Mouse (Mus musculus): Measurements from ENCODE around the gene Mcm3.

Gene Mcm3

DNA sequence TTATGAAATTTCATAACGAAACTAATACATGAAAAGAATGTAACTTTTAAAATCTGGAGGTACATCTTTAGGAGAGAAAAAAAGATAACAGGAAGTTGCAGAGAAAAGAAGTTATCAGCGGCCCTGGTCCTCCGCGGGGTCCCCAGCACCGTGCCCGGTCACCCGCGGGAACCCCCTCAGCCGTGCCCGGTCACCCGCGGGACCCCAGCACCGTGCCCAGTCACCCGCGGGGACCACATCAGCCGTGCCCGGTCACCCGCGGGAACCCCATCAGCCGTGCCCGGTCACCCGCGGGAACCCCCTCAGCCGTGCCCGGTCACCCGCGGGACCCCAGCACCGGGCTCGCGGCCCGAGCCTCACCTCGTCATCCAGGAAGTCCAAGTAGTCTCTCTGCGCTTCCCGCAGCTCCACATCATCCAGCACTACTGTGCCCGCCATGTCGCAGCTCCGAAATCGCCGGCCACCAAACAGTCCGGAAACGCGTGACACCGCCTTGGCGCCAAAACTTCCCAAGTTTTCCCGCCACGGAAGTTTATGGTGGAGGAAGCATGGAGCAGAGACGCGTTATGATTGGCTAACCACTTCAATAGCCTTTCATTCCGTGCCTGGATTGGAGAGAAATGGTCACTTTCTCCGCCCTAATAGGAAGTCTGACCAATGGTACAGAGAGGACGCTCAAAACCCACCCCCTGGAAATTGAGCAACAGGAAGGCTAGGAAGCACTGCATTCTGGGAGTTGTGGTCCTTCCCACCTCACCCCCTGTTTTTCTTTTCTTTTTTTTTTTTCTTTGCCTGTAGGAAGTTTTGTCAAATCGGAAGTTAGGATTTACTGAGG is at the start of gene Mcm3:
TSS of gene Mcm3 (minus strand) at position 542 of the 835 bp plus-strand sequence.
- DNase-seq (ENCODE audit: low spot score) = peak; percentile 95

DNA sequence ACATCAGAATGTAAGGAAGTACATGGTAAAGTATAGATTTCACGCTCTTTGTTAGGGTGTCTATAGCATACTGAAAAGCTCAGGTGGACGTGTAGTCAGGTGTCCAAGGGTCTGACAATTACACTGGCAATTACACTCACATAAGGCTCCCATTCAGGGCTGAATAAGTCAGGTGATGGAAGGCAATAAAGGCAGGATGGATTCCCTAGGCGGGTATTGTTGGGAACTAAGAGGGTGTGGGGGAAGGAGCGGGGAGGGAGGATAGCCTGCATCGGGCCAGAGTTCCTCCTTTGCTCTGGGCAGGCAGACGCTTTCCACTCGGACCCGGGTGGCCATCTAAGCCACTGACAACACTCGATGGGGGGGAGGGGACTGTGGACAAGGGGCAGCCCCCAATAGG is 47.9 kb upstream of the Mcm3 start:
- no peak for DNase-seq (ENCODE audit: low spot score)

DNA sequence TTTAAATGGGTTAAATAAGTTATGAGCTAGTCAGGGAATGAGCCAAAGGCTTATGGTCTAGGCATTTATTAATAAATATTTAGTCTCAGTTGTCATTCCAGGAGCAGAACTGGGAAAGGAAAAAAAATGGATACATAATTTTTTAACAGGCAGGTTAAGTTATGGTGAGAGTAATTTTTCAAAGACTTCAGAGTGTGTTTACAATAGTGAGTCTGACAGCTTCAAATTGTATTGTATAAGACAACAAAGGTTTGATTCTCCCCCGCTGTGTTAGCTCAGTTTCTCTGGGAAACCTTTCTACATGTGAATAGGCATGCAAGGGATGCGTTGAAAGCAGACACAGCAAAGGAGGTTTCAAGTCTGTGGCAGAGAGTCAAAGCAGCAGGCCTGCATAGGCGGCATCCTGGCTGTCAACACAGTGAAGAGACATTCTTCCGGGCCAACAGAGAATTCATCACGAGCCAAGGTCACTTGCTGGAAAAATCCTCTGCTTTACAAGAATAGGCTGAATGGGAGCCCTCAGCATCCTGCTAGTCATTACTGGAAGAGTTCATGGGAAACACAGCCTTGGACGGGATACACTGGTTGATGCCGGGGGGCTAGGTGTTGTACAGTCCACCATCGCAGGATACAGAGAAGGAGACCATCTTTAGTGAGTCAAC is 47.3 kb upstream of the Mcm3 start:
- no peak for DNase-seq (ENCODE audit: low spot score)

DNA sequence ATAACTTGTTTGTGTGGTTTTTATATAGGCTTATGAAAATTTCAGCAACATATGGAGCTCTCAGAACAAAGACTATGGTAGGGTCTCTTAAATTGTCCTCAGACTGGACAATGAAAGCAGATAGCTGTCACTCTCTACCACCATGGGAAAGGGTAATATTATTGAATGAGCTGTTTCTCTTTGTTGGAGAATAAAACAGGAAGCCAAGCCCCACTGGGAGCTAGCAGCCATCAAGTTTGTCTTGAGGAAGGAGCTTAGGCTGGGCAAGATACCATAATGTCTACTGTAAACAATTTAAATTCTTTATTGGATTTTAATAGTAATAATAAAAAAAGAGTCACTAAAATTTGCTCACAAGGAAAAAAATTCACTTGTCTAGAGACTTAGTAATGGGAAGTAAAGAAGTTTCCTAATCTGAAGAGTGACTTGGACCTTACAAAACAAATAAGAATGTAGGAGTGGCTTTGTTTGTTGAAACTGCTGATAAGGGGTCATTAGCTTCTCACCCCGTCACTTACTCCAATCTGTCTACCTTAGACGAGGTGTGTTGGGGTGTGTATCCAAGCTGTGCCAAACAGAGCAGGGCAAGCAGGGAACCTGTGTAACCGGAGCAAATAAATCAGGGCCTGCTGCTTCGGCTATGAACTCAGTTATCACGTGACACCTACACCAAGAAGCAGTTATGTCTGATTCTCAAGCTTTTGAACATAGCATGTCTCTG is 43.5 kb upstream of the Mcm3 start:
- no peak for DNase-seq (ENCODE audit: low spot score)

DNA sequence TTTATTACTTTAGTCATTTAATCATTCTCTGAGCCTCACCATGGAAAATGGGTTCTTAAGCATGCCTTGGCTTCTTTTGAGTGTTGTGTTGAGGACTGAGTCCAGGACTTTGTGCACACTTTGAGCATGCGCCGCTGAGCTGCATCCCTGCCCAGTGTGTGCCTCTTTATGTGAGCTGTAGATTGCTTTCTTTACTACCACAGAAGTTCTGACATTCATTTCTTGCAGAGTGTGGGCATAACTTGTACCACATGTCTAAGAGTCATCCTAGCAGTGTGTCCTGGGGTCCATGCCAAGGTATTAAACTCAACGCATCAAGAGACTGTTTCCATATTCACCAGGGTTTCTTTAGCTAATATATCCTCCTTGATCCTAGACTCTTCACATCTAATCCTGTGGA is 41.8 kb upstream of the Mcm3 start:
- no peak for DNase-seq (ENCODE audit: low spot score)

DNA sequence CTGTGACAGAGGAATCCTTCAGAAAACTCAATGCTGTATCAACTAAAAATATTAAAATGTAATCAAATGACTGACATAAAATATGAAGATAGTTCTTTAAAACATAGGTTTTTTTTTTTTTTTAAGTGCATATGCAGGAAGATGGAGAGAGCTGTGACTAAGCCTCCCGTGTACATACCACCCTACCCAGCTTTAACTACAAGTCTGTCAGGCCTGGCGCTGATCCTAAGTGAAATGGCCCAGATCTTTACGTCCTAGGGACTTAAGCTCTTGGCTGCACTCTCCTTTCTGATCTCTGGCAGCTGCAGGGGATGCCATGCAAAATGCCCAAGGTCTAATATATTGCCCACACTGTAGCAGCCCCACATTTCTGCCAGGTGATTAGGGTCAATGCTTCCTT is 40.7 kb upstream of the Mcm3 start:
- DNase-seq (ENCODE audit: low spot score) = no peak

DNA sequence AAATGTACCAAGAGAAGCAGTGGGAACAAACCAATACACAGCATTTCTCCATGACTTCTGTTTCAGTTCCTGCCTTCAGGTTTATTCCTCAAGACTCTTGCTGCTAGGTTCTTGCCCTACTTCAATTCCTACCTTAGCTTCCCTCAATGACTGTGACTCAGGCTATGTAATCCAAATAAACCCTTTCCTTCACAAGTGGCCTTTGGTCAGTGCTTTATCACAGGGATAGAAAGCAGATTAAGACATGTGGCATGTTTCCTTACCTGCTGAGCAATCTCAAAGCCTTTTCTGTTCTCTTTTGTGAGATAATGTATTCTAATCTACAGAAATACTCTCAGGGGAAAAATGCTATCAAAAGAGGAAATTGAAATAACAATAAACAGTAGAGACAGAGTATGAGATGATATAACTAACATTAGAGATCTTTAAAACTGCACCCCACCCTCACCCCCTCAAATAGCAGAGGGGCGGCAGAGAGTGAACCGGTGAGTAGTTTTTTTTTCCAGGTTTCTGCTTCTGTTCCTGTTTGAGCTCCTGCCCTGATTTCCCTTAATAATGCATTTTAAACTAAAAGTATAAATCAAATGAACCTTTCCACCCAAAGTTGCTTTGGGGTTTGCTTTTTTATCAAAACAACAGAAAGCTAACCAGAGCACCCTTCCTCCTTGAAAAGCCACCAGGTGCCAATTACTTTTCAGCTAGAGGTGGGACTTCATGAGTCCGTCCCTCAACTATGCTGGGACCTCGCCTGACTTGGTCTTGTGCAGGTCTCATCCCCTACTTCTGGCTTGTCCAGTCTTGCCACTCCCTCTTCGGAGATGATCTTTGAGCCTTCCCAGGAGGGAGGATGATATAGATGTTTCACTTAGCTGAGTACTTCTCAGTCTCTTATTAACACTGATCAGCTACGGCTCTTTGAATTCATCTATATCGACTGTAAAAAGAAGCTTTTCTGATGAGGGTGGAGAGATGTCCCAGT is 37.1 kb upstream of the Mcm3 start:
- no peak for DNase-seq (ENCODE audit: low spot score)

DNA sequence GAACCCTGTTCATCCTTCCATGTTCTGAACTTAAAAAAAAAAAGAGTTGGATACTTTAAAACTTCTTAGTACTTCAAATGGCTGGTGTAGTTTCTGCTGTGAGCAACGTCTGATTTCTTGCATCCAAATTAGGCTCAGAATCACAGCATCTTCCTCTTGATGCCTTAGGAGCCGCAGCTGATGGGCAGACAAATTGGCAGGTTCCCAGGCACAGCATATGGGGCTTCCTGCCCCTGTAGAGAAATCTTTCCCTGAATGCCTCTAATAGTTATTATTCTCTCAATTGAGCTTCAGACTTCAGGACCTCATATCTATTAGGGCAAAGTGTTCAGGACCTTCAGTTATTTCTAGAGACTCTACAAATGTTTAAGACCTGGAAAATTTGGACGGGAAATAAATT is 19.8 kb upstream of the Mcm3 start:
- DNase-seq (ENCODE audit: low spot score) = no peak

DNA sequence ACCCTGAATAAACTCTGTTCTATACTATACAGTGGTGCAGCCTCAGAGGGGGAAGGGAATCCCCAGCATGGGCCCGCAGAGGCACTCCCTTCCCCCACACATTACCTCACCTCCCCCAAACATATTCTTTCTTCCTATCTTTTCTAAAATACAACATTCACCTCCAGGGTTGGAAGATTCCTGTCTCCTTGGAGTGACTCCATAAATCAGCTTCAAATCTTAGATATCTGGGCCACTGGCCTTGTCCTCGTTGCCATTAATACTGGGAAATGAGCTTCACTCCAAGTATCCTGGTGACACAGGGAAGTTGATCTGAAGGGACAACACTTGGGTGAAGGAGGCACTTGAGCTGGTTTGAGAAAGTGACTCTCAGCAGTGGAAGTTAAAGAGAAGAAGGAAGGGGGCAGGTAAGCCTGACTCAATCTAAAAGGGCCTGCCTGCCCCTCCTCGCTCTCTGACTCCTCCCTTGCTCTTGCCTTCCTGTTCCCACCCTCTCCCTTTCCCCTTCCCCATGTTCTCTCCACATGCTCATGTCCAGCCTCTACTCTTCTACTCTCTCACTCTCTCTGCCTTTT is 16.5 kb upstream of the Mcm3 start:
- no peak for DNase-seq (ENCODE audit: low spot score)

DNA sequence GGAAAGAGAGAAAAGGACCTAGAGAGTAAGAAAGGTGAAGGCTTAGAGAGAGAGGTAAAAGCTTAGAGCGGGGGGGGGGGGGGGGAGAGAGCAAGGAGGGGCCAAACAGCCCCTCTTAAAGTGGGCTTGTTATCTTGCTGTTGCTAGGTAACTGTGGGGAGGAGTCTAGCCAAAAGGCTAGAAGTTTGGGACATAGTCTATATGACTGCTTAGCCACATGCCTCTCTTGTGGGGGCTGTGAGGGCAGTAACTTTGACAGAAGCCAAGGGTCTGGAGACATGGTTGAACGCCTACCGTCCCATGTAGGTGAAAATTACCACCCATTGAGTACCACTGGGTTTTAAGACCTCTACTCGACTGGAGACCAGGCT is 13.0 kb upstream of the Mcm3 start:
- DNase-seq (ENCODE audit: low spot score) = no peak

DNA sequence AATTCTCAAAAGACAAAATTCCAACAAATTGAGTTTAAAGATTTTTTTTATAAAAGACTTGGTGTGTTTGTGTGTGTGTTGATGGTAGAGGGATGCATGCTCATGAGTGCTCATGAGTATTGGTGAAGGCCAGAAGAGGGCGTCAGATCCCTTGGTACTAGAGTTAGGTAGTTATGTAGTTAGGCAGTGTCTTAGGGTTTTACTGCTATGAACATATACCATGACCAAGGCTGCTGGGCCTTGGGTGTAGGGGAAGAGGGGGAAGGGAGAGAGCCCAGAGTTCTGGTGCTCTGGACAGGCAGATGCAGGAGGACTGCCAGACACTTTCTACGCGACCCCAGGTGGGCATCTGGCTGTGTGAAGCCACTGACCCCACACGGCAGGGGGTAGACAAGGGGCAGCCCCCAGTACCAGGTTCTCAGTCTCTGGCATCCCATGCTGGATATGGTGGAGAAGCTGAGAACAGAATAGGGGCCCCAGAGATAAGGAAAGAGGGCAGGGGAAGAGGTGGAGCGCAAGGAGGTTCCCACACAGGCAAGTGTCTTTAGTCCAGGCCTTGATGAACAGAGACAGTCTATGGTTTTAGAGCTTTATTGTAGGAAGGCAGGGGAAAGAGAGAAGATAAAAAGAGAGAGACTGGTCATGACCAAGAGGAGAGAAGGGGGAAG is 12.5 kb upstream of the Mcm3 start:
- DNase-seq (ENCODE audit: low spot score) = no peak

DNA sequence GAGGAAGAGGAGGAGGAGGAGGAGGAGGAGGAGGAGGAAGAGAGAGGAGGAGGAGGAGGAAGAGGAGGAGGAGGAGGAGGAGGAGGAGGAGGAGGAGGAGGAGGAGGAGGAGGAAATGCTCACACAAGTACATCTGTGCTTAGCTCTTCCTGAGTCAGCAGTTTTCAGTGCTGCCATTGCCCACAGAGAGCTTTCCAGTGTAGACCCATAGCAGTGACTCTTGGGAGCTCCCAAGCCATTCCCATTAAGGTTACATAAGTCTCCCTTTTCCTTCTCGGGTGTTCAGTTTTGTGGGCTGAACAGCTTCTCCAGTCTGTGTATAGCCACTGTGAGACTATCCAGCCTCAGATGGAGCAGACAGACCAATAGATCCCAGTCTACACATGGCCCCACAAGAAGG is 10.4 kb upstream of the Mcm3 start:
- DNase-seq (ENCODE audit: low spot score) = no peak

DNA sequence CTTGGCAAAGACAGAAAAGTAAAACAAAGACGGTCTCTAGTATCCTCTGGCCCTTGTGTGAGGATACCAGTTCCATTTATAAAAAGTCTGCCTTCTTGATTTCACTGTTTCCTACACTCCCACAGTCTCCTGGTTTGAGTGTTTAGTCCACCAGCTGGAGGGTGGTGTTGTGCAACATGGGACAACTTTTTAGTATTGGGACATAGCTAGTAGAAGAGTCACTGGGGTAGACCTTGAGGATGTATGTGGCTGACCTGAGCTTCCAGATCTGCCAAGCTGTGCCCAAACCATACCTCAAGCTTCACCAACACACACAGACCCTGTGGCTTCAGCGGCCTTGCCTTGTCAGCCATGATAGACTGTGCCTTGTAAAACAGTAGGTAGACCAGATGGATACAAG is 7.9 kb upstream of the Mcm3 start:
- no peak for DNase-seq (ENCODE audit: low spot score)

DNA sequence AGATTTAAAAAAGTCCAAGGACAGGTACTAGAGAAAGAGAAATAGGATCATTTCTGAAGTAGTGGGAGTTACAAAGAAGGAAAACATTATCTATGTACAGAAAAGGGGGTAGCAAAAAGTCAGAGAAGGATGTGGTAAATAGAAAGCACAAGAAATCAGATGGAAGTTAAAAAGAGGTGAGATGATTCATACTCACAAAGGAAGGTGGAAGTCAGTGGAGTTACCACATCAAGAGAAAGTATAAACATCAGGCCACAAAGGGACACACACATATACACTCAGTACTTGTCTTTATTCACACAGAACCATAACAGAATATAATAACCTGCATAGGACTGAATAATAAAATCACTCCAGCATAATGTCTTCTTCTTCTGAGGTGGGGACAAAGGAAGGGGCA is 4.9 kb upstream of the Mcm3 start:
- DNase-seq (ENCODE audit: low spot score) = no peak

DNA sequence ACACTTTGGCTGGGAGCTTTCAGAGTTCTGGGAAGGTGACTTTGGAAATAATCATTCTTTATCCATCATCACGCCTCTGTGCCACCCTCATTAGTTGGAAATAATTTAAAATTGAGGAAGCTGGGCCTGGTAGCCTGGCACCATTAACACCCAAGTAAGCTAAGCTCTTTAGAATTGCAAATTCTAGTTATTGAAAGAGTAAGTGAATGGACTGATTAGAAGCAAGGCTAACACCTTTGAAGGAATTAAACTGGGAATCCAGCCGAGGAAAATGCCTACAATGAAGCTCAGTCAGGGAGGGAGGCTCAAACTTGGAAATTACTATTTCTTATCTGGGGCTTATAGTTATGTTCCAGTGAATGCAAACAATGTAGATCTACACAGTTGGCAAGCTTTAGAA is 3.8 kb upstream of the Mcm3 start:
- no peak for DNase-seq (ENCODE audit: low spot score)

DNA sequence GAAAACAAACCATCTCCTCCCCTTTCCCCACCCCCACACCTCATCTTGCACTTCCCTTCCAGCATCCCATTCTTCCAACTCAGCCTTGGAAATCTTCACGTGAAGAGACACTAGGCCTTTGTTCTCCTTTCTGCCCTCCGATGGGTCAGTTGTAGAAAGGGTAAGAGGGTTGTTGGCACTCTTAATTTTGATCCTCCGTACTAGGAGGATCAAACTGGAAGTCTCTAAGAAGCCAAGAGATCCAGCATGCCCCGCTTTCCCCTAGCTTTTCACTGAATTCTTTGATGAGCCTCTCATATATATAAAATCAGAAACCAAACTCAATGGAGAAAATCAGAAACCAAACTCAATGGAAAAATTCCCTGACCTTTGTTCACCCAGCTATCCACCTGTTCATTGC is 3.4 kb upstream of the Mcm3 start:
- DNase-seq (ENCODE audit: low spot score) = no peak

DNA sequence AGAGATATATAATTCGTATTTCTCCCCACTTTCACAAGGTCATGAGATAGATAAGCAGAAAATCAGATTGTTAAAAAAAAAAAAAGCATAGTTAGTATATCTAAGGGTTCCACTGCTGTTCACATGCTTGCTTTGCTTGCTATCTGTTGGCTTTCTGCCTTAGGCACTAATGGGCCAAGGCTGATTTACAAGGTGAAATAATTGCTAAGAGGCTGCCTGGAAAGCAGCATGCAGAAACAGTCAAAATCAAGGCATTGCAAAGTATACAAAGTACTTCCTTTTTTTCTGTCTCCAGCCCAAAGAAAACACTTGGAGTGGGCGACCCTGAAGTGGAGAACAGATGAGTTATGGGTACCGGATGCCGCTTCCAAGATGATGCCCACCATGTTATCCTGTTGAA is 847 bp upstream of the Mcm3 start:
- no peak for DNase-seq (ENCODE audit: low spot score)

DNA sequence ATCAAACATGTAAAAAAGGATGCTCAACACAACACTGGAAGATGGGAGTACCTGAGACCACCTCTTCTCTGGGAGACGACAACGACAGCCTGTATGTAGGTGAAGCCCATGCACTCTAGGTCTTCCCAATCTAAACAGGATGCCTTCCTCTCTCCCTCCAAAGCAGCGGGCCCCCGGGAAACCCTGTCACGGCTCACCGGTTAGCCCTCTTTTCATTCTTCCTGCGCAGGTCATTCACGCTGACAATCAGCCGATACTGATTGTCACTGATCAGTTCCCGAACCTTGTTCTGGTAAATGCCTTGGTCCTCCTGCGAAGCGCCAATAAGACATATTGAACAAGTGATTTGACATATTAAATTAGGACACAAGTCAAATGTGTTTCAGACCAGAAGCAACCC is 2.5 kb downstream of the Mcm3 start:
- no peak for DNase-seq (ENCODE audit: low spot score)

DNA sequence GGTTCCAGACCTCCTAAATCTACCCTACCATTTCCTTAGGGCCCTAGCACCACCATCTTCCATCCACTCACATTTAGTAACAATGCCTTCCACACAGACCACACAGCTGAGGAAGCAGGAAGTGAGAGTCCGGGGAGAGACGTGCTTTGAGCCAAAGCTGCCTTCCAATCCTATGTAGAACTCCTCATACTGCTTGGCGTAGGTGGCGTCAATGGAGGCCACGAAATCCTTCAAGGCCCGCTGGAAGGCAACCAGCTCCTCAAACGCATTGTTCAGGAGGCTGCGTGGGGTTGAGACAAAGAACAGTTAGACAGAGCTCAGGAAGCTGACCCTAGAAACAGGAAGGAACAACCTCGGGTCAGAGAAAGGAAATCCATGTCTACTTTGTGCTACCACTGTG is 2.9 kb downstream of the Mcm3 start:
- DNase-seq (ENCODE audit: low spot score) = no peak

DNA sequence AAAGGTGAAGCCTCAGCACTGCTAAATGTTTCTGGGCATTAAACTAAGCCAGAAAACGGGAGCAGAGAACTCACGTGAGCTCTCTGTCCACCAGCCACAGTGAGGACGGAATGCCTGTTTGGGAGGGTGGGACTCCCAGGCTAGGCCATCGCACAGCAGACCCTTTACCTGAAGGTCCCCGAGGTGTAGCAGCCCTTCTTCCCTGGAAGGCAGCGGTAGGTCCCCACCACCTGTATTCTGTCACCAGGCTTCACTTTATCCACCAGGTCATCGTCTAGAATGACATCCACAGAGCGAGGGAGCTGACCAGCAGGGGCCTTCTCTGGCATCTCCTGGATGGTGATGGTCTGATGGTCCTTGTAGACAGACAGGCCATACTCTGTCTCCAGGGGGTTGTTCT is 5.6 kb downstream of the Mcm3 start:
- no peak for DNase-seq (ENCODE audit: low spot score)

DNA sequence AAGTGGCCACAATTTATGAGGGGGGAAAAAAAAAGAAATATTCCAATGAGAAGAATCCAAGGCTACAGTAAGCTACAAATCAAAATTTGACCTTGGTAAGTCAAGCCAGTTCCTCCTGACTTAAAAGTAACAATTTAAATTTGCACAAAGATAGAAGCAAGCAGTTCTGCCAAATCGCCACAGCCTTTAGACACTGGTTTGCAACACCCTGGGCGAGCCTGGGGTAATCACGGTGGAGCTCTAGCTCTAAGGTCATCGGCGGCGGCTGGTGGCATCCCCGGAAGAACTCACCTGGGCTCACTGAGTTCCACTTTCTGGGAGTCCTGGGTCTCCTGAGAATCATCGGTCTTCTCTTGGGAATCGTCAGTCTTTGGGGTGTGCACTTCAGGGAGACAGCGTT is 15.6 kb downstream of the Mcm3 start:
- peak; percentile 51 for DNase-seq (ENCODE audit: low spot score)

Measured in testis, postnatal 14 days (tissue).